Mouse (Mus musculus) CH12.LX (cell line): ENCODE data around the gene Gm20388. TPM values are rescaled to one million over a fixed set of nuclear protein-coding genes. Genes with fewer than 3 reads are reported as not detected.
A peak's percentile ranks its signal among the peaks of the same experiment; 100 is the strongest.

Source experiments
- DNase-seq: peaks from one replicate; pipeline ENCODE4 v3.0.0-alpha.2; 2013; ENCODE audit errors: extremely low read depth
- H3K27ac ChIP-seq: 2 replicates; pipeline ENCODE4 v1.5.1; 2012; ENCODE audit warnings: low read depth, mild to moderate bottlenecking, control low read depth, moderate library complexity; ENCODE audit not compliant: insufficient read depth
- H3K27me3 ChIP-seq: replicated peaks from 2 replicates; pipeline ENCODE3; 2012; ENCODE audit warnings: inconsistent platforms
- H3K36me3 ChIP-seq, 2 experiments: replicated peaks in 1 of 2; 2 replicates each; pipeline versions ENCODE3 to v1.6.1; 2012; ENCODE audit warnings: inconsistent platforms in 1 of 2, low read length in 1 of 2, mild to moderate bottlenecking in 1 of 2, mixed read lengths in 1 of 2, moderate library complexity in 1 of 2; ENCODE audit not compliant: control insufficient read depth in 1 of 2, insufficient read depth in 1 of 2
- H3K4me1 ChIP-seq, 2 experiments: 2 replicates each; pipeline ENCODE4 v1.6.1; 2012; ENCODE audit warnings: inconsistent platforms in 1 of 2, moderate library complexity in 1 of 2; ENCODE audit not compliant: insufficient read depth in 2 of 2, control insufficient read depth in 1 of 2
- H3K4me2 ChIP-seq: 2 replicates; pipeline ENCODE4 v1.6.1; 2012; ENCODE audit warnings: low read depth, mild to moderate bottlenecking, control low read depth; ENCODE audit not compliant: poor library complexity, insufficient read depth, severe bottlenecking
- H3K4me3 ChIP-seq, 3 experiments: fragments of 150-350 bp in 1 of 3; sonication (generic) in 1 of 3; replicated peaks in 1 of 3; 2 replicates each; pipeline versions ENCODE3 to v1.5.1; 2011 to 2012; ENCODE audit warnings: low read depth in 2 of 3, low read length in 2 of 3, mild to moderate bottlenecking in 2 of 3, moderate library complexity in 2 of 3, control low read depth in 1 of 3, improper control_type of control experiment in 1 of 3, inconsistent platforms in 1 of 3, mixed read lengths in 1 of 3; ENCODE audit not compliant: poor library complexity in 1 of 3
- H3K79me2 ChIP-seq: replicated peaks from 2 replicates; pipeline ENCODE4 v1.6.1; 2012; ENCODE audit warnings: mild to moderate bottlenecking, moderate library complexity; ENCODE audit not compliant: control insufficient read depth, poor library complexity, insufficient read depth, severe bottlenecking; ENCODE audit errors: extremely low read depth
- H3K9ac ChIP-seq: 2 replicates; pipeline ENCODE4 v1.6.1; 2012; ENCODE audit warnings: low read depth, mild to moderate bottlenecking, control low read depth, moderate library complexity; ENCODE audit not compliant: insufficient read depth
- H3K9me3 ChIP-seq: replicated peaks from 2 replicates; pipeline ENCODE3; 2012; ENCODE audit warnings: low read length, inconsistent platforms, mixed read lengths
- ELF1 ChIP-seq: IDR thresholded peaks from 2 replicates; pipeline ENCODE4 v1.6.1; 2014; ENCODE audit warnings: low read depth, mild to moderate bottlenecking, inconsistent platforms, low read length, improper control_type of control experiment
- GABPA ChIP-seq: IDR thresholded peaks from 2 replicates; pipeline ENCODE4 v1.6.1; 2012; ENCODE audit warnings: low read depth, low read length, improper control_type of control experiment, inconsistent platforms; ENCODE audit not compliant: insufficient replicate concordance
- JUND ChIP-seq: conservative IDR thresholded peaks from 2 replicates; pipeline ENCODE4 v1.6.1; 2011; ENCODE audit warnings: low read depth, low read length, improper control_type of control experiment
- KAT2A ChIP-seq: IDR thresholded peaks from 2 replicates; pipeline ENCODE4 v1.6.1; 2012; ENCODE audit warnings: low read length, improper control_type of control experiment, inconsistent platforms; ENCODE audit not compliant: insufficient replicate concordance
- MAFK ChIP-seq: IDR thresholded peaks from 2 replicates; pipeline ENCODE4 v1.6.1; 2011; ENCODE audit warnings: low read length, improper control_type of control experiment; ENCODE audit not compliant: insufficient replicate concordance
- MAX ChIP-seq: IDR thresholded peaks from 2 replicates; pipeline ENCODE4 v1.6.1; 2011; ENCODE audit warnings: low read length, improper control_type of control experiment
- MAZ ChIP-seq: IDR thresholded peaks from 2 replicates; pipeline ENCODE4 v1.6.1; 2012; ENCODE audit warnings: low read depth, mild to moderate bottlenecking, inconsistent platforms, low read length, improper control_type of control experiment, moderate library complexity
- NELFE ChIP-seq: IDR thresholded peaks from 2 replicates; pipeline ENCODE4 v1.6.1; 2011; ENCODE audit warnings: low read depth, low read length, improper control_type of control experiment
- NRF1 ChIP-seq: IDR thresholded peaks from 2 replicates; pipeline ENCODE4 v1.6.1; 2014; ENCODE audit warnings: low read depth, mild to moderate bottlenecking, inconsistent platforms, low read length, improper control_type of control experiment, moderate library complexity
- POLR2A ChIP-seq: IDR thresholded peaks from 2 replicates; pipeline ENCODE4 v1.6.1; 2011; ENCODE audit warnings: low read depth, mild to moderate bottlenecking, improper control_type of control experiment, low read length
- TBP ChIP-seq: conservative IDR thresholded peaks from 2 replicates; pipeline ENCODE4 v1.6.1; 2011; ENCODE audit warnings: low read depth, low read length, improper control_type of control experiment
- USF1 ChIP-seq: IDR thresholded peaks from 2 replicates; pipeline ENCODE4 v1.6.1; 2014; ENCODE audit warnings: low read depth, mild to moderate bottlenecking, inconsistent platforms, low read length, improper control_type of control experiment
- USF2 ChIP-seq: conservative IDR thresholded peaks from 2 replicates; pipeline ENCODE4 v1.6.1; 2011; ENCODE audit warnings: low read depth, low read length, improper control_type of control experiment
- ZKSCAN1 ChIP-seq: IDR thresholded peaks from 2 replicates; pipeline ENCODE4 v1.6.1; 2012; ENCODE audit warnings: low read depth, inconsistent platforms, low read length, improper control_type of control experiment, borderline replicate concordance
- ZMIZ1 ChIP-seq: IDR thresholded peaks from 2 replicates; pipeline ENCODE4 v1.6.1; 2012; ENCODE audit warnings: low read depth, mild to moderate bottlenecking, inconsistent platforms, low read length, improper control_type of control experiment
- dilution Hi-C: fragments of 300-500 bp; cut with MboI; formaldehyde crosslinking; loops from 2 replicates; pipeline ENCODE4 v1.14.3; 2020; ENCODE audit warnings: low sequenced_read_pairs; ENCODE audit not compliant: extremely low pct_unique_long_range_greater_than_20kb, extremely low pct_ligation_motif_present
- in situ Hi-C: fragments of 300-500 bp; cut with MboI; formaldehyde crosslinking; loops from 3 replicates; pipeline ENCODE4 v1.14.3; 2019; ENCODE audit warnings: low sequenced_read_pairs, low pct_ligation_motif_present, low pct_unique_long_range_greater_than_20kb, mixed read lengths
- polyA plus RNA-seq: library from polyadenylated mRNA; unstranded; fragments of >175 nt; gene quantifications from 2 replicates; pipeline ENCODE4 v1.2.1, GENCODE M21; 2012; ENCODE audit warnings: low read depth; ENCODE audit not compliant: insufficient read length
- total RNA-seq, 2 experiments: library from RNA; depleted of rRNA; stranded (reverse); fragments of 300-350 nt in 1 of 2; fragments of >200 nt in 1 of 2; gene quantifications; 2 replicates each; pipeline ENCODE4 v1.2.3; 2012 to 2014

The Gm20388 gene
- total and polyA plus RNA-seq, 3 experiments, result 14.8 to 26.3 (median 22.2) TPM

DNA sequence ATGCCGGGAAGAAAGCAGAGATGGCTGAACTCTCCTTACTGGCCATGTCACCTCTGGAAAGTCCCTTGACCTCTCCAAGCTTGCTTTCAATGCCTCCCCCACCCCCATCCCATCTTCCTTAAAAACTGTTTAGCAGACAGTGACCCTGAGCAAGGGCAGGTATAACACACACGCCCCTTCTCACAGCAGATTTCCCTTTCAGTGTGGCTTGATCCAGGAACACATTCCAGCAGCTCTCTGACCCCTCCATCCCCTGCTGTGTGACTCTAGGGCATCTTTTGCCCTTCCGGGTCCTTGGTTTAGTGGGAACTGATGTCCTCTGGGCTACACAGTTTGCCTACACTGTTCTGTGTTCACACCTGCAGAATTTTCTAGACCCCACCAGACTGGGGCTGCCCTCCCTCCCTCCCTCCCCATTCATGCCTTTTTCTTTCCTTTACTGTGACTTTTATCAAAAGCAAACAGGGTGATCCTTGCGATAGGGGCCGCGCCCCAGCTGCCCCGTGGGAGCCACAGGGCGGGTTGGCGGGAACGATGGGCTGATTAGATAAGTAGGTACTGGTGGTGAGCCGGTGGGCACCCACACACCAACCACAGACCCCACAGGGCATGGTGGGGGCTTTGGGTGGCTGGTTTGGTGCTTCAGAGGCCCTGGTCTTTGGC is 2408.5 kb downstream of the Gm20388 start:
- peaks cover 38 to 98% of the 10 kb centered on the region in 2 experiments for H3K36me3 ChIP-seq
- DNase-seq, result no peak
- H3K27me3 ChIP-seq, result no peaks in the 10 kb centered on the region
- no peak overlapping the region for H3K27ac ChIP-seq
- TF ChIP-seq JUND, result no peak
- no peak for TF ChIP-seq GABPA
- no peak for TF ChIP-seq NRF1
- TF ChIP-seq MAX, result no peak
- no peak for TF ChIP-seq MAZ
- no peak for TF ChIP-seq ELF1
- TF ChIP-seq, all 38 proteins: peak for 0
- dilution Hi-C loops (no loop called here), in situ Hi-C loops (no loop called here)
- Histone ChIP-seq H3K9me3 (no peaks in the 10 kb centered on the region), H3K9ac (no peak overlapping the region), H3K4me1 (peaks cover 14 to 54% of the 10 kb centered on the region in 2 experiments), H3K4me2 (no peak overlapping the region), H3K4me3 (no peak overlapping the region), H3K79me2 (no peaks in the 10 kb centered on the region; the same call in 1 of the 2 replicates)

DNA sequence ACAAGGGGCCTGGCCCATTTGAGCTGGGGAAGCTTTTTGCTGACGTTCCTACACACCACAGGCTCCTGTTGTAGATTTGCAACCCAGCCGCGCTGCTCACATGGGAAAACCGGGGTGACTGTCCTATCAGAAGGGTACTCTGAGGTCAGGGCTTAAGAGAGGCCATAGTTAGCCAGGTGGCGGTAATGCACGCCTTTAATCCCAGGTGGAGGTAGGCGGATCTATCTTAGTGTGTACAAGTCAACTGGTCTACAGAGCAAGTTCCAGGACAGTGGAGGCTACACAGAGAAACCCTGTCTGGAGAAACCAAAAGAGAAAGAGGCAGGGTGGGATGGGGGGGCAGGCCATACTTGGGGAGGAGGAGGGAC is 2409.1 kb downstream of the Gm20388 start:
- Histone ChIP-seq H3K4me2 (no peak overlapping the region), H3K9ac (no peak overlapping the region)

GRCm38 (mm10) chr8:122320541-122320940 is 2409.9 kb downstream of the Gm20388 start:
- no peak overlapping the region for H3K9ac ChIP-seq
- TF ChIP-seq TBP (no peak), POLR2A (peak; percentile 13; the same call in 1 of the 2 replicates)
- DNase-seq, result no peak
- H3K9me3 ChIP-seq, result no peaks in the 10 kb centered on the region
- no peak overlapping the region for H3K27ac ChIP-seq
- H3K4me1 ChIP-seq, result peaks cover 14 to 45% of the 10 kb centered on the region in 2 experiments
- peaks cover 36 to 98% of the 10 kb centered on the region in 2 experiments for H3K36me3 ChIP-seq
- no peaks in the 10 kb centered on the region; the same call in 1 of the 2 replicates for H3K79me2 ChIP-seq
- H3K4me2 ChIP-seq, result no peak overlapping the region
- H3K4me3 ChIP-seq, result no peak overlapping the region
- dilution Hi-C loops (no loop called here), in situ Hi-C loops (no loop called here)
- no peaks in the 10 kb centered on the region for H3K27me3 ChIP-seq

More for the DNA sequence above, 2409.1 kb downstream of the Gm20388 start:
- in situ Hi-C loops (no loop called here), dilution Hi-C loops (no loop called here)
- peaks cover 38 to 98% of the 10 kb centered on the region in 2 experiments for H3K36me3 ChIP-seq
- H3K79me2 ChIP-seq, result no peaks in the 10 kb centered on the region; the same call in 1 of the 2 replicates
- H3K27me3 ChIP-seq, result no peaks in the 10 kb centered on the region
- H3K4me1 ChIP-seq, result peaks cover 14 to 51% of the 10 kb centered on the region in 2 experiments
- no peak overlapping the region for H3K4me3 ChIP-seq
- no peak for DNase-seq
- TF ChIP-seq MAFK, result no peak
- no peak for TF ChIP-seq KAT2A
- no peak for TF ChIP-seq NELFE
- TF ChIP-seq USF2, result no peak
- no peak for TF ChIP-seq ZMIZ1
- no peak for TF ChIP-seq USF1
- no peak for TF ChIP-seq ZKSCAN1
- no peaks in the 10 kb centered on the region for H3K9me3 ChIP-seq
- H3K27ac ChIP-seq, result no peak overlapping the region
